Mouse (Mus musculus): ENCODE measurements around the gene Nf1. TPM values are rescaled to one million over a fixed set of nuclear protein-coding genes. Genes with fewer than 3 reads are reported as not detected.

Nf1 gene
- 3.7 TPM for polyA plus RNA-seq (2017; shearing (Covaris generic))

GRCm38 (mm10) chr11:79339234-79339807 lies at the start of gene Nf1:
Nf1 (plus strand) TSS chr11:79339693.

GRCm38 (mm10) chr11:79296856-79297491 lies 42.5 kb upstream of the Nf1 start, which contains the start of gene Gm9964:
Gm9964 (minus strand) TSS chr11:79296906.

GRCm38 (mm10) chr11:79503845-79504244 lies 164.4 kb downstream of the Nf1 start, which contains the start of gene Omg:
Omg (minus strand) TSS chr11:79504084.

GRCm38 (mm10) chr11:79523560-79524309 lies 184.2 kb downstream of the Nf1 start, which contains the start of gene Evi2b:
Evi2b (minus strand) TSS chr11:79523762.

GRCm38 (mm10) chr11:79530333-79530761 lies 190.9 kb downstream of the Nf1 start, which contains the start of the genes Evi2 and Evi2a:
Evi2 (minus strand) TSS chr11:79530589.
Evi2a (minus strand) TSS chr11:79530609.

GRCm38 (mm10) chr11:79590664-79591590 lies 251.4 kb downstream of the Nf1 start, which contains the start of gene Rab11fip4:
Rab11fip4 (plus strand) TSS chr11:79591212.

Other genes starting within 250 kb of the Nf1 start
- gene Ksr1, start 193.3 kb upstream of the Nf1 start, polyA plus RNA-seq (2017; shearing (Covaris generic)) = 10.4 TPM
- 386 TPM for gene Wsb1, start 85.0 kb upstream of the Nf1 start, polyA plus RNA-seq (2017; shearing (Covaris generic))
- gene Gm9964, start 42.8 kb upstream of the Nf1 start, polyA plus RNA-seq (2017; shearing (Covaris generic)) = not detected
- gene Omg, start 164.4 kb downstream of the Nf1 start, polyA plus RNA-seq (2017; shearing (Covaris generic)) = not detected
- 81.9 TPM for gene Evi2b, start 184.1 kb downstream of the Nf1 start, polyA plus RNA-seq (2017; shearing (Covaris generic))
- 4.2 TPM for gene Evi2, start 190.9 kb downstream of the Nf1 start, polyA plus RNA-seq (2017; shearing (Covaris generic))
- gene Evi2a, start 190.9 kb downstream of the Nf1 start, polyA plus RNA-seq (2017; shearing (Covaris generic)) = 118 TPM

All from effector memory CD4-positive, alpha-beta T cell, adult 7 months (primary cell).